Mouse (Mus musculus): ENCODE data around the gene Nosip.

DNA sequence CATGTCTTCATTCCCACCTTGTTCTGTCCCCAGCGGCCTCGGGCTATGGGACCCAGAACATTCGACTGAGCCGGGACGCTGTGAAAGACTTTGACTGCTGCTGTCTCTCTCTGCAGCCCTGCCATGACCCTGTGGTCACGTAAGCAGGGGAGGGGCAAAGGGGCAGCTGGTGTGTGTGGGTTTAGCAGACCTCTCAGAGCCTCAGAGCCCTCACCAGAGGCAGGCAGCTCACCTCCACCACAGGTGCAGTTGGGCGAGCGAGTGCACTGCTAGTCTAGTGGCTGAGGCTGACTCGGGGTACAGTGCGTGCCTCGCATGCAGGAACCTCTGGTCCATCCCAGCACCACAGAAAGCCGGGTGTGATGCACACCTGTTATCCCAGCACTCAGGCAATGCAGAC, 11.7 kb downstream of the Nosip start:
- TF ChIP-seq POLR2A (IDR thresholded peaks at IDR 0.05; ENCODE audit: borderline replicate concordance, low read depth, low read length), result no peak
- no peak for TF ChIP-seq CTCF (IDR thresholded peaks at IDR 0.05; ENCODE audit: low read depth, low read length)
